Mouse (Mus musculus) forebrain, embryonic 14.5 days (tissue): ENCODE data around the gene Vmn1r167. TPM values are rescaled to one million over a fixed set of nuclear protein-coding genes. Genes with fewer than 3 reads are reported as not detected.
"Not testable (repeated sequence)": the region's sequence is repeated elsewhere in the genome, so short reads cannot be mapped to it uniquely, and the experiment has no call there.

Experiments used
- ATAC-seq: fragments of 200-750 bp; cut with Nextera tagmentation; 2 replicates; pipeline ENCODE4 v1.8.0; 2017; ENCODE audit warnings: mild to moderate bottlenecking, moderate library complexity
- DNase-seq: peaks from one replicate; pipeline ENCODE4 v3.0.0-alpha.2; 2015; ENCODE audit warnings: low spot score
- H3K27ac ChIP-seq: fragments of 300-500 bp; sonication (generic); 2 replicates; pipeline ENCODE4 v1.5.1; 2014; ENCODE audit warnings: low read depth, mild to moderate bottlenecking, control low read depth, low read length, moderate library complexity
- H3K27me3 ChIP-seq: fragments of 300-500 bp; sonication (generic); replicated peaks from 2 replicates; pipeline ENCODE4 v1.6.1; 2014; ENCODE audit warnings: low read length, control low read depth, mixed read lengths; ENCODE audit not compliant: control insufficient read depth, insufficient read depth
- H3K36me3 ChIP-seq: fragments of 300-500 bp; sonication (generic); 2 replicates; pipeline ENCODE4 v1.6.1; 2014; ENCODE audit warnings: low read length, control low read depth; ENCODE audit not compliant: control insufficient read depth, insufficient read depth
- H3K4me1 ChIP-seq: fragments of 300-500 bp; sonication (generic); 2 replicates; pipeline ENCODE4 v1.6.1; 2014; ENCODE audit warnings: antibody characterized with exemption, low read length, control low read depth; ENCODE audit not compliant: control insufficient read depth, insufficient read depth
- H3K4me2 ChIP-seq: fragments of 300-500 bp; sonication (generic); 2 replicates; pipeline ENCODE4 v1.6.1; 2014; ENCODE audit warnings: mild to moderate bottlenecking, control low read depth, low read length
- H3K4me3 ChIP-seq: fragments of 300-500 bp; sonication (generic); 2 replicates; pipeline ENCODE4 v1.5.1; 2014; ENCODE audit warnings: low read depth, low read length, control low read depth
- H3K9ac ChIP-seq: fragments of 300-500 bp; sonication (generic); 2 replicates; pipeline ENCODE4 v1.6.1; 2014; ENCODE audit warnings: mild to moderate bottlenecking, low read length, control low read depth, moderate library complexity
- H3K9me3 ChIP-seq: fragments of 300-500 bp; sonication (generic); replicated peaks from 2 replicates; pipeline ENCODE4 v1.6.1; 2016; ENCODE audit warnings: low read length, control low read depth, mixed read lengths; ENCODE audit not compliant: control insufficient read depth
- WGBS: fragments of 180-500 bp; shearing (Covaris S2); extraction: QIAGEN DNeasy Blood & Tissue Kit; methylation state at CpG from one replicate; pipeline ENCODE4 v1.1.7; 2014; 5-methylcytosine and 5-hydroxymethylcytosine counted together
- polyA plus RNA-seq: library from polyadenylated mRNA; unstranded; fragments of >200 nt; fragmentation: Nextera tagmentation; extraction: Ambion mirVana; gene quantifications from 2 replicates; pipeline ENCODE4 v1.2.1, GENCODE M21; 2014

The Vmn1r167 gene
- not detected in 2 replicates for polyA plus RNA-seq

GRCm38 (mm10) chr7:23507106-23507505 is at the start of gene Vmn1r167:
Gene Vmn1r167, minus strand, starts transcription at chr7:23507206.
- H3K4me2 ChIP-seq, H3K4me3 ChIP-seq, DNase-seq, ATAC-seq, H3K4me1 ChIP-seq, H3K27ac ChIP-seq, H3K9ac ChIP-seq, H3K27me3 ChIP-seq, H3K36me3 ChIP-seq, H3K9me3 ChIP-seq: not testable (repeated sequence)
- WGBS, result 91% methylated on average over 2 of the region's 2 CpGs

- not testable (repeated sequence) for H3K4me1 ChIP-seq, H3K4me3 ChIP-seq, H3K27ac ChIP-seq, H3K36me3 ChIP-seq, ATAC-seq, H3K9me3 ChIP-seq, DNase-seq, H3K9ac ChIP-seq, H3K27me3 ChIP-seq, H3K4me2 ChIP-seq
- no CpG with 5 or more reads among the region's 1 CpGs for WGBS
Observed at GRCm38 (mm10) chr7:23539432-23539831, 32.4 kb upstream of the Vmn1r167 start, which contains the start of gene Vmn1r168. Gene Vmn1r168, plus strand, starts transcription at chr7:23539732.

- 69% methylated on average over 2 of the region's 2 CpGs for WGBS
Observed at GRCm38 (mm10) chr7:23472886-23473285, 34.1 kb downstream of the Vmn1r167 start.

GRCm38 (mm10) chr7:23470832-23471231 is 36.2 kb downstream of the Vmn1r167 start:
- H3K4me1 ChIP-seq, H3K4me3 ChIP-seq, H3K36me3 ChIP-seq, DNase-seq, H3K9ac ChIP-seq, H3K4me2 ChIP-seq, H3K27ac ChIP-seq, H3K27me3 ChIP-seq, ATAC-seq: not testable (repeated sequence)
- WGBS, result 62% methylated on average over 3 of the region's 3 CpGs
- H3K9me3 ChIP-seq, result peaks cover 27% of the 10 kb centered on the region

More at GRCm38 (mm10) chr7:23472886-23473285, 34.1 kb downstream of the Vmn1r167 start:
- H3K36me3 ChIP-seq, H3K27ac ChIP-seq, H3K9me3 ChIP-seq, H3K4me1 ChIP-seq, DNase-seq, H3K27me3 ChIP-seq, ATAC-seq, H3K4me2 ChIP-seq, H3K9ac ChIP-seq, H3K4me3 ChIP-seq: not testable (repeated sequence)

- not testable (repeated sequence) for H3K4me3 ChIP-seq, H3K27me3 ChIP-seq, H3K36me3 ChIP-seq, H3K27ac ChIP-seq, H3K9ac ChIP-seq, H3K4me2 ChIP-seq, H3K4me1 ChIP-seq, ATAC-seq, DNase-seq
- H3K9me3 ChIP-seq, result peaks cover 25% of the 10 kb centered on the region
- WGBS, result 71% methylated on average over 3 of the region's 3 CpGs
Observed at GRCm38 (mm10) chr7:23470201-23470600, 36.8 kb downstream of the Vmn1r167 start.

Other genes with a start within 250 kb of the Vmn1r167 start
- not detected in 2 replicates for gene Gm6902, start 228.3 kb downstream of the Vmn1r167 start, polyA plus RNA-seq
- not detected in 2 replicates for gene Nlrp4e, start 206.0 kb downstream of the Vmn1r167 start, polyA plus RNA-seq
- not detected in 2 replicates for gene Nlrp5, start 121.3 kb downstream of the Vmn1r167 start, polyA plus RNA-seq
- not detected in 2 replicates for gene Vmn1r168, start 32.5 kb upstream of the Vmn1r167 start, polyA plus RNA-seq
- not detected in 2 replicates for gene Vmn1r169, start 68.3 kb upstream of the Vmn1r167 start, polyA plus RNA-seq
- not detected in 2 replicates for gene Vmn1r170, start 99.0 kb upstream of the Vmn1r167 start, polyA plus RNA-seq
- not detected in 2 replicates for gene Vmn1r171, start 123.5 kb upstream of the Vmn1r167 start, polyA plus RNA-seq
- not detected in 2 replicates for gene Vmn1r172, start 151.1 kb upstream of the Vmn1r167 start, polyA plus RNA-seq
- not detected in 2 replicates for gene Vmn1r173, start 193.5 kb upstream of the Vmn1r167 start, polyA plus RNA-seq
- not detected in 2 replicates for gene Vmn1r174, start 245.1 kb upstream of the Vmn1r167 start, polyA plus RNA-seq